8 mouse cellular contexts compared by ENCODE assay signal in the genomic region with DNA sequence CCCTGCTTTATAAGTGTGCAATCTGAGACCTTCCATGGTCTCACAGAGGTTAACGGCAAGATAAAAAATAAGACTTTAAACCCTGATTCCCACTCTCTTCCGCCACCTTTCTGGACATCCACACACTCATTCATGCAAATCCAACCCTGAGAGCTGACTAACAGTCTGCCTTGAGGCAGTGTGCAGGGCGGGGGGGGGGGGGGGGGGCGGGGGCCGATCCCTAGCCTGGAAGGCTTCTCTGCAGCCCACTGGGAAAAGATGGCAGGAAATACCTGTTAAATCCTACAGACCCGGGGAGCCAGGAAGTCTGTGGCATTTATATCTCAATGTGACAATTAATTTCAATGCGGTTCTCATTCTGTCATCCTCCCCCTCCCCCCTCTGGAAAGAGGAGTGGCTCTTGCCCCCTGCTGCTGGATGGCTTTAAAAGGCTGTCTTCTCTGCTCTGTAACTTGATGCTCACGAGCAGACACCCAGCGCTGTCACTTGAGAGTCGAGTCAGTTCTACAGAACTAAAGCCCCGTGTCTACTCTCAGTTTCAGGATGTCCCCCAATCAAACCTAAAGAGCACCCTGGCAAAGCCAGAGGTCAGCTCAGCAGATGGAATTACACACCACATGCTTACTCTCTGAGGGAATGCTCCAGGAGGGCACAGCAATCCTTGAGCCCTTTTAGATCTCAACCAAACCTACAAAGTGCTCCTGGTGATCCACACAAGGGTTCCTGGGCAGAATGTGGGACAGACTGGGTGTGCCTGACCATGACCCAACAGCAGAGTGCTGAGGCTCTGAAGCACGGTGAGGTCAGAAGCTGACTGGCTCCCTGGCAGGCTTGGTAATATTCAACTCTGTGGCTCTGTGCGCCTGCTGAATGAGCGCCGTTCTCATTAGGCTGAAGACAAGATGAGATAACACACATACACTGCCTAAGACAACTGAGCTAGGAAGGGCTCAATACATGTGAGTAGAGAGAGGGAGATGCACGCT. TPM values are rescaled to one million over a fixed set of nuclear protein-coding genes. Genes with fewer than 3 reads are reported as not detected.
DNase-seq lines count a peak whose midpoint lies in the region; ATAC-seq lines count a peak whose summit lies in the region.

No protein-coding gene starts in this region.

- H3K27ac ChIP-seq in heart, embryonic 14.5 days (replicated peaks in 1 of 2; ENCODE audit: control insufficient read depth in 1 of 2, insufficient read depth in 1 of 2, low read depth in 2 of 2, low read length in 2 of 2) = peak overlapping the region; percentile 67 to 75
- peak overlapping the region; percentile 76 for H3K27ac ChIP-seq in limb, embryonic 12.5 days
- peak overlapping the region; percentile 48 for H3K27ac ChIP-seq in neural tube, embryonic 15.5 days (replicated peaks)

- peaks cover 15 to 25% of the 10 kb centered on the region in 2 experiments for H3K4me1 ChIP-seq in heart, embryonic 14.5 days (ENCODE audit: control insufficient read depth in 2 of 2, insufficient read depth in 2 of 2, low read length in 2 of 2)
- peaks cover 18% of the 10 kb centered on the region for H3K4me1 ChIP-seq in limb, embryonic 12.5 days (replicated peaks)
- peaks cover 26% of the 10 kb centered on the region for H3K4me1 ChIP-seq in neural tube, embryonic 15.5 days

- no peaks in the 10 kb centered on the region for H3K27me3 ChIP-seq in heart, embryonic 14.5 days (ENCODE audit: control insufficient read depth, insufficient read depth, low read length)
- H3K27me3 ChIP-seq in limb, embryonic 12.5 days = no peaks in the 10 kb centered on the region
- H3K27me3 ChIP-seq in neural tube, embryonic 15.5 days (replicated peaks) = no peaks in the 10 kb centered on the region

- no peaks in the 10 kb centered on the region for H3K36me3 ChIP-seq in heart, embryonic 14.5 days (ENCODE audit: control insufficient read depth, insufficient read depth, low read length)
- peaks cover 9% of the 10 kb centered on the region for H3K36me3 ChIP-seq in limb, embryonic 12.5 days
- peaks cover 7% of the 10 kb centered on the region for H3K36me3 ChIP-seq in neural tube, embryonic 15.5 days

- H3K9me3 ChIP-seq in heart, embryonic 14.5 days (ENCODE audit: control insufficient read depth, low read length) = no peaks in the 10 kb centered on the region
- no peaks in the 10 kb centered on the region for H3K9me3 ChIP-seq in limb, embryonic 12.5 days
- no peaks in the 10 kb centered on the region for H3K9me3 ChIP-seq in neural tube, embryonic 15.5 days (replicated peaks)

- DNase-seq in cerebellum, postnatal 10 days = peak; percentile 34 to 47
- DNase-seq in embryo, embryonic 10 days (ENCODE audit: low spot score) = peak; percentile 83
- no peak for DNase-seq in frontal cortex, postnatal 36 days (ENCODE audit: low spot score in 2 of 2)
- no peak for DNase-seq in B cell, adult 2 months

- peak overlapping the region; percentile 64 for H3K4me2 ChIP-seq in heart, embryonic 14.5 days (ENCODE audit: low read length)
- peak overlapping the region; percentile 44 for H3K4me2 ChIP-seq in limb, embryonic 12.5 days
- H3K4me2 ChIP-seq in neural tube, embryonic 15.5 days = peak overlapping the region; percentile 28

- H3K4me3 ChIP-seq in heart, embryonic 14.5 days (ENCODE audit: control insufficient read depth in 1 of 2, insufficient read depth in 1 of 2, low read depth in 1 of 2, low read length in 2 of 2) = peak overlapping the region; percentile 21 to 30; a peak in 3 of 4 replicates
- no peak overlapping the region for H3K4me3 ChIP-seq in limb, embryonic 12.5 days (replicated peaks)
- no peak overlapping the region for H3K4me3 ChIP-seq in neural tube, embryonic 15.5 days (replicated peaks)

- WGBS in heart, embryonic 14.5 days = 7% methylated on average over 13 of the region's 16 CpGs
- 16% methylated on average over 16 of the region's 16 CpGs for WGBS in limb, embryonic 12.5 days
- 20% methylated on average over 15 of the region's 16 CpGs for WGBS in neural tube, embryonic 15.5 days

- peak overlapping the region; percentile 55 for H3K9ac ChIP-seq in heart, embryonic 14.5 days (ENCODE audit: low read length)
- no peak overlapping the region; the same call in 1 of the 2 replicates for H3K9ac ChIP-seq in limb, embryonic 12.5 days (replicated peaks)
- H3K9ac ChIP-seq in neural tube, embryonic 15.5 days (replicated peaks) = no peak overlapping the region; the same call in 1 of the 2 replicates

- ATAC-seq in cerebellum, adult (ENCODE audit: insufficient number of reproducible peaks, low FRiP score, low TSS enrichment) = no peak
- ATAC-seq in heart, embryonic 14.5 days (ENCODE audit: insufficient number of reproducible peaks, insufficient read depth, low FRiP score, low read depth) = peak; percentile 59
- ATAC-seq in limb, embryonic 12.5 days (ENCODE audit: insufficient number of reproducible peaks, insufficient read depth, low FRiP score, low TSS enrichment, low read depth) = no peak
- ATAC-seq in neural tube, embryonic 15.5 days (ENCODE audit: low FRiP score) = no peak

RNA-seq across cellular contexts. Expression of gene Rnf157, which starts 25.5 kb away (rescaled TPM):
- polyA plus RNA-seq in heart, embryonic 14.5 days (2014; fragmentation: Nextera tagmentation; extraction: Ambion mirVana) = 8.3 and 8.4 TPM in 2 replicates
- 25.2 and 26.7 TPM in 2 replicates for polyA plus RNA-seq in limb, embryonic 12.5 days (2016; fragmentation: Nextera tagmentation; extraction: Ambion mirVana)
- 69.9 and 85.4 TPM in 2 replicates for polyA plus RNA-seq in neural tube, embryonic 15.5 days (2015; fragmentation: Nextera tagmentation; extraction: Ambion mirVana)

RNA-seq across cellular contexts. Expression of gene Ubald2, which starts 46.5 kb away (rescaled TPM):
- 53.4 and 62.9 TPM in 2 replicates for polyA plus RNA-seq in heart, embryonic 14.5 days (2014; fragmentation: Nextera tagmentation; extraction: Ambion mirVana)
- 36.6 and 48.4 TPM in 2 replicates for polyA plus RNA-seq in limb, embryonic 12.5 days (2016; fragmentation: Nextera tagmentation; extraction: Ambion mirVana)
- 33.9 and 39.2 TPM in 2 replicates for polyA plus RNA-seq in neural tube, embryonic 15.5 days (2015; fragmentation: Nextera tagmentation; extraction: Ambion mirVana)

RNA-seq across cellular contexts. Expression of gene Foxj1, which starts 52.2 kb away (rescaled TPM):
- 0.07 and 0.12 TPM in 2 replicates for polyA plus RNA-seq in heart, embryonic 14.5 days (2014; fragmentation: Nextera tagmentation; extraction: Ambion mirVana)
- 0.18 TPM in 2 replicates for polyA plus RNA-seq in limb, embryonic 12.5 days (2016; fragmentation: Nextera tagmentation; extraction: Ambion mirVana)
- 11.3 and 12.1 TPM in 2 replicates for polyA plus RNA-seq in neural tube, embryonic 15.5 days (2015; fragmentation: Nextera tagmentation; extraction: Ambion mirVana)

Comparison
In these comparisons a context has a peak if more than half of its experiments do, and no peak if none do; other contexts are left out.
1. DNase-seq: peak in cerebellum, postnatal 10 days (2 of 2) and embryo, embryonic 10 days (single experiment); none in frontal cortex, postnatal 36 days (0 of 2) and B cell, adult 2 months (0 of 2).
2. H3K4me3 ChIP-seq: peak in heart, embryonic 14.5 days (2 of 2); none in limb, embryonic 12.5 days (single experiment) and neural tube, embryonic 15.5 days (single experiment).
3. RNA of gene Foxj1, which starts 52.2 kb away (polyA plus RNA-seq): 11.3 to 12.1 TPM in neural tube, embryonic 15.5 days; 0.18 TPM in limb, embryonic 12.5 days and 0.07 to 0.12 TPM in heart, embryonic 14.5 days; every median in the first group is over 10 times any median in the second.
4. Peak in every context shown above with its lines, with median percentiles within 50 percentile points of each other: H3K27ac ChIP-seq and H3K4me2 ChIP-seq.